Mouse (Mus musculus) cerebellum, adult 2 months (tissue): ENCODE results near the gene Hs2st1. TPM values are rescaled to one million over a fixed set of nuclear protein-coding genes. Genes with fewer than 3 reads are reported as not detected.

Source experiments
- DNase-seq, 2 experiments: peaks; one replicate each; pipeline ENCODE4 v3.0.0; 2021
- H3K27ac ChIP-seq: fragments of 200-500 bp; 2 replicates; pipeline ENCODE4 v1.5.1; 2012; ENCODE audit warnings: low read length, control low read depth, inconsistent platforms; ENCODE audit not compliant: insufficient read depth
- H3K27me3 ChIP-seq: fragments of 200-500 bp; 2 replicates; pipeline ENCODE4 v1.6.1; 2012; ENCODE audit warnings: inconsistent platforms, mild to moderate bottlenecking, low read length, moderate library complexity; ENCODE audit not compliant: control insufficient read depth, insufficient read depth
- H3K4me1 ChIP-seq: fragments of 200-500 bp; 2 replicates; pipeline ENCODE4 v1.6.1; 2011; ENCODE audit warnings: low read length; ENCODE audit not compliant: control insufficient read depth, insufficient read depth
- H3K4me3 ChIP-seq: fragments of 200-500 bp; replicated peaks from 2 replicates; pipeline ENCODE3; 2011; ENCODE audit warnings: mild to moderate bottlenecking, low read depth, low read length, control low read depth; ENCODE audit not compliant: insufficient read depth
- CTCF ChIP-seq: fragments of 200-500 bp; IDR thresholded peaks from 2 replicates; pipeline ENCODE4 v1.5.1; 2011; ENCODE audit warnings: low read depth, mild to moderate bottlenecking, control low read depth, low read length, moderate library complexity, borderline replicate concordance; ENCODE audit not compliant: insufficient read depth
- POLR2A ChIP-seq: fragments of 200-500 bp; IDR thresholded peaks from 2 replicates; pipeline ENCODE4 v1.6.1; 2011; ENCODE audit warnings: low read length, control low read depth, borderline replicate concordance; ENCODE audit not compliant: insufficient read depth
- WGBS: fragments of 180-500 bp; shearing (Covaris S2); methylation state at CpG from one replicate; pipeline ENCODE4 v1.1.7; 2018; 5-methylcytosine and 5-hydroxymethylcytosine counted together
- polyA plus RNA-seq: library from polyadenylated mRNA; depleted of rRNA; stranded (reverse); fragments of >200 nt; gene quantifications from 2 replicates; pipeline ENCODE4 v1.2.3, GENCODE M21; 2012

Hs2st1 gene
- polyA plus RNA-seq, 1 experiment = 15.4 TPM

DNA sequence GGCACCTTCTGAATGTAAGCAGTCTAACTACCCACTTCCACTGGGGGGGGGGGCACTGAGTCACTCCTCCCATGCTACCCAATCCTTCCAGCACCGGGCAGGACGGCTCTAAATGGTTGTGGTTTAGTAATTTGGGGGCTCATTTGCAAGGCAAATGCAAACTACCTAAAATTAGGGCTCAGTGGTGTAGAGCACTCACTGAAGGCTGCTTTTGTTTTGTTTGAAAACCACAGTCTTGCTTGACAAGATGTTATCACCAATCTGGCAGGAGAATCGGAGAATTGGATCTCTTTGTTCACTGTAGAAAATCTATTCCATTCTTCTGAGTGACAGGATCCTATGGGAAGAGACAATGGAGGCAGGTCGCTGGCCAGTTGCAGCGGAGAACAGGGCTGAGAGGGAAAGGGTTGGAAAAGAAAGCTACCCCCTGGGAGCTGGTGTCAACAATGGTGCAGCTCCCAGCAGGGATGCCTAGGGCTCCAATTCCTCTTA, 158.9 kb downstream of the Hs2st1 start:
- 41% methylated on average over 5 of the region's 5 CpGs for WGBS
- no peak for DNase-seq

DNA sequence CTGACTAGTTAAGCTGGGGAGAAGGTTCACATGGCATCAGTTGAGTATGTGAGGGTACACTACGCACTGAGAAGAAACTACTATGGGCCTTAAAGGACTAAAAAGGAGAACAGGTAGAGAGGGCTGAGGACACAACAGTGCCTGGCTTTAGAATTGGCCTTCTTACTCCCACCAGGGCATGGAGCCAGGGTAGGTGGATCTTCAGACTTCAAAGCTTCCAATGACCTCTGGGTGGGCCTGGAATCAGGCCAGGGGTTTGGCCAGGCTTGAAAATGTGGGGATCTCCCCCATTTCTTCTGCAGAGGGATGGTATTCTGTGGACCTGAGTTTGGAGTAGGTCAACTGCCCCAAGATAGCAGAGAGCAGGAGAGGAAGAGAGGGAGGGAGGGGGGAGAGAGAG, 161.0 kb downstream of the Hs2st1 start:
- no peak for DNase-seq
- no peak for TF ChIP-seq CTCF
- TF ChIP-seq POLR2A = no peak
- 100% methylated on average over 1 of the region's 1 CpGs for WGBS

More for the DNA sequence above, 158.9 kb downstream of the Hs2st1 start:
- no peak overlapping the region for H3K27ac ChIP-seq
- H3K27me3 ChIP-seq = no peaks in the 10 kb centered on the region; the same call in 1 of the 2 replicates
- H3K4me3 ChIP-seq = no peak overlapping the region
- H3K4me1 ChIP-seq = no peaks in the 10 kb centered on the region
- TF ChIP-seq CTCF (no peak), POLR2A (no peak)

DNA sequence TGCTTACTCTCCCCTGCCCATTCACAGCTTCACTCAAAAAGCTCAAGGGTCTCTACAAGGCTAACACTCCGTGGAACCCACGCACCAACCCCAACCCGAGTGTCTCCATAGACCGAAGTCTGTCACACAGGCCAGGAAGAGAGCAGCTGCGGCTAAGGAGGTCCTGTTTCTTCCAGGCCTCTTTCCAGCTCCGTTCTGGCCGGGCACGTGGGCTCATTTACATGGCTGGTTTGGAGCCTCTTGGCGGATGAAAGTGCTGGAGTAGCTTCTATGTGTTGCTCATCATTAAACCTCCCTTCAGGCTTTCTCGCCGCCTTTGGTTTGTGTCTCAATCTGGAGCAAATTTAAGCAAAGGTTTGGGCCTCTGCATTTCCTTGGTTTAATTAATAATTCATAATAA, 164.7 kb downstream of the Hs2st1 start:
- no peak overlapping the region for H3K27ac ChIP-seq
- H3K4me3 ChIP-seq = no peak overlapping the region
- no peak for TF ChIP-seq CTCF
- TF ChIP-seq POLR2A = no peak
- WGBS = 38% methylated on average over 11 of the region's 11 CpGs
- DNase-seq = no peak
- no peaks in the 10 kb centered on the region for H3K4me1 ChIP-seq
- no peaks in the 10 kb centered on the region; the same call in 1 of the 2 replicates for H3K27me3 ChIP-seq

More for the DNA sequence above, 161.0 kb downstream of the Hs2st1 start:
- H3K27ac ChIP-seq = no peak overlapping the region
- H3K4me1 ChIP-seq = no peaks in the 10 kb centered on the region
- no peaks in the 10 kb centered on the region; the same call in 1 of the 2 replicates for H3K27me3 ChIP-seq
- no peak overlapping the region for H3K4me3 ChIP-seq

DNA sequence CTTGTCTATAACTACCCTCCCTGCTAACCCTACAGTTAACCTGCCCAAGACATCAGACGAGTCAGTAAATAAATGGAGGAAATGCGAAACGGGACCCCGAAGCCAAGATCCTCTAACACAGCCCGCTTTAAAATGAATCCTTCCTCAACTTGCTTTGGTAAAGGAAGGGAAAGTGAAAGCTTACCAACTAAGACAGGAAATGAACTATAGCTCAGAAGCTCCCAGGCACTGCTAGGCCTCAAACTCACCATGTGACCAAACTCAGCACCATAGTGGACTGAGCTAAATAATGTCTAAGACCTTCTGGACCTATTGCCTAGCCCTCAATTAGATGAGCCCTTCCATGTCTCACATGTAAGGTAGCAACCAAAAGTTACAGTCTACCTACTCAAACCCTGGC, 168.7 kb downstream of the Hs2st1 start:
- no peak for DNase-seq
- 94% methylated on average over 5 of the region's 5 CpGs for WGBS
- TF ChIP-seq CTCF (no peak), POLR2A (no peak)
- Histone ChIP-seq H3K4me1 (no peaks in the 10 kb centered on the region), H3K27ac (no peak overlapping the region), H3K4me3 (no peak overlapping the region), H3K27me3 (no peaks in the 10 kb centered on the region; the same call in 1 of the 2 replicates)

DNA sequence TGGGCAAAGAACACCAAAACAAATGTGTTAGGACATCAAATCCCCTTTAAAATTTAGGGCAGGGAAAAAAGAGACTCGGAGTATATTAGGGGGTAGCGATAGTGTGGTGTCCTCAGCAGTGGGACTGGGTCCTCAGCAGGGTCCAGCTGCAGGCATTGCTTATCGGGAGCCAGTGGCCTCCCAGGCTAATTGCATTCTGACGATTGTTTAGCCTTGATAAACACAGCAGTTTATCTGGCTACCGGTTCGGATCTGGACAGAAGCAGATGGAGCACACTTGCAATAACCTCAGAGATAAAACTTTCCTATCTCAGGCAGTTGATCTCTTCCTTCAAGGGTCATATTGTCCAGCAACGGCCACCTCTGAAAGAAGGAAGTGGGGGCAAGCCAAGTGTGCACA, 169.1 kb downstream of the Hs2st1 start:
- Histone ChIP-seq H3K4me3 (no peak overlapping the region), H3K27me3 (no peaks in the 10 kb centered on the region; the same call in 1 of the 2 replicates), H3K27ac (no peak overlapping the region), H3K4me1 (no peaks in the 10 kb centered on the region)
- TF ChIP-seq POLR2A (no peak), CTCF (no peak)
- DNase-seq = no peak
- WGBS = 81% methylated on average over 7 of the region's 7 CpGs

DNA sequence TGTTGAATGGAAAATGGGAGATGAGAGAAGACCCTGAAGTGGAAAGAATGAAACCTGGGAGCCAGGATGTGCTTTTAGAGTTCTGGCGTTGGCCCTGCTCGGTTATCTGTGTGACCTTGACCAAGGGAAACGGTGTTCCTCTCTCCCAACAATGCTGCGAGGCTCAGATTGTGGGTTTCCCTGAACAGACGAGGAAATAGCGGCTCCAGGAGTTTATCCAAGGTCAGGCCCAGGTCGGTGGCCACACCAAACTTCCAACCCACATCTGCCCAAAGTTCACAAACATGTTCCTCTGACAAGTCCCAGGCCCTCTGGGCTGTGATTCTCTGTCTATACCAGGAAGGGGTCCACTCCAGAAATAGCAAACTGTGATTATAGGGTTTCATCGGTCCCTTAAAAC, 169.6 kb downstream of the Hs2st1 start:
- Histone ChIP-seq H3K4me1 (no peaks in the 10 kb centered on the region), H3K27me3 (no peaks in the 10 kb centered on the region), H3K27ac (no peak overlapping the region), H3K4me3 (no peak overlapping the region)
- WGBS = 90% methylated on average over 8 of the region's 8 CpGs
- DNase-seq = no peak
- no peak for TF ChIP-seq POLR2A
- no peak for TF ChIP-seq CTCF

DNA sequence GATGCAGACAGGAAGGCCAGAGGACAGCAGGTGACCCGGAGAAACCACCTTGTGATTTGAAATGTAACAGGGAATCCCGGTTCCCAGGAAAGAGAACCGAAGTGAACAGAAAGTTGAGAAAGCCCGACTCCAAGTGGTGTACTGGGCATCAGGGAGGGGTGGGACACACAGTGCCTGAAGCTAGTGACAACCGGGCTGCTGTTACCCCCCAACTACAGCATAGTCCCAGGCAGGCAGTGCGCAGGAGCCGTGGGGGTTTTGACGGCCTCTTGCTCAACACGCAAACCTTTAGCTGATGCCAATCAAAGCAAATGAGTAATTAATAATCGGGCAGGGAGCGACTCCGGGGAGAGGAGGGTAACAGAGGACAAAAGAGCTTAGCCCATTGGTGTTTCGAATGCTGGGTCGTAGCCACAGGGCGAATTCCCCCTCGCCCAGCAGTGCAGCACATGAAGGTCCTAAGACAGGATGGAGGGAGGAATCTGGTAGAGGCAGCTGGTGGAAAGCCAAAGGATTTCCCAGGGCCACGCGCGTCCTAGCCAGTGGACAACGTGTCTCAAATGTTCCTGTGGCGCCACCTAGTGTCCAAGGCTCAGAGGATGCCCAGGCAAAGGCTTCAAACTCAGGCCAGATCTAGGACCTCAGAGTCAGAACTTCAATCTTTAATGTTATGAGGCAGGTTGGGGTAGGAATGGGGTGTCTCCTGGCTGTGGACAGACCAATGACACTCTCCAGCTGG, 170.5 kb downstream of the Hs2st1 start:
- Histone ChIP-seq H3K27ac (no peak overlapping the region), H3K27me3 (no peaks in the 10 kb centered on the region), H3K4me3 (peak overlapping the region; percentile 52), H3K4me1 (no peaks in the 10 kb centered on the region)
- TF ChIP-seq CTCF (peak; percentile 75; the same call in 1 of the 2 replicates), POLR2A (no peak)
- DNase-seq = peak; percentile 68 to 74
- WGBS = 17% methylated on average over 21 of the region's 21 CpGs

DNA sequence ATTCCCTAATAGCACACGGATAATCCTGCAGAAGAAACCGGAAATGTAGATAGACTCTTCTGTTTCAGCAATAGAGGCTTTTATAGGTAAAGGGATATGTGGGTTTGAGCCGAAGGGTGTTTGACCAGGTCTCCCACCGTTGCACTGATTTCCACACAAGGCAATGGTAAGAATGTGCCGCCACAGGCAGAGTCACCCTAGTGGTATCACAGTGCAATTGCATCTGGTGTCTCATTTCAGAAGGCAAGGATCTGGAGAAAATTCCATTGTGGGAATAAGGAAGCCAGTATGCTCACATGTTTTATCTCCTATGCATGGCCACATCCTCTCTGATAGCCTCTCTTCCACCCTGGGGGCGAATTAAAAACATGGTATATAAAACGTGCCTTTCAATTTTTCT, 171.8 kb downstream of the Hs2st1 start:
- Histone ChIP-seq H3K4me3 (no peak overlapping the region), H3K27me3 (no peaks in the 10 kb centered on the region), H3K4me1 (no peaks in the 10 kb centered on the region), H3K27ac (no peak overlapping the region)
- TF ChIP-seq CTCF (no peak), POLR2A (no peak)
- WGBS = 85% methylated on average over 7 of the region's 7 CpGs
- no peak for DNase-seq
